Comparison of ENCODE assay signal across 8 mouse cellular contexts in genomic region chr16:94269635-94270034, GRCm38 (mm10). TPM values are rescaled to one million over a fixed set of nuclear protein-coding genes. Genes with fewer than 3 reads are reported as not detected.
DNase-seq lines count a peak whose midpoint lies in the region; ATAC-seq lines count a peak whose summit lies in the region.

No protein-coding gene starts in this region.

- peak overlapping the region; percentile 31; the same call in 1 of the 2 replicates for H3K9ac ChIP-seq in intestine, embryonic 15.5 days

- peak overlapping the region; percentile 49 for H3K4me2 ChIP-seq in intestine, embryonic 15.5 days (replicated peaks)

- intact Hi-C loops in left cerebral cortex, postnatal 10 days (cut with DNase I), result loop anchor here (5.0 kb wide), 1 partner anchor 43 kb away; the partner anchor contains the start of gene Hlcs

- no peaks in the 10 kb centered on the region for H3K27me3 ChIP-seq in intestine, embryonic 15.5 days (replicated peaks)

- 4% methylated on average over 9 of the region's 9 CpGs for WGBS in intestine, embryonic 15.5 days

- peak; percentile 57 for ATAC-seq in intestine, embryonic 15.5 days

- no peak overlapping the region for H3K4me3 ChIP-seq in intestine, embryonic 15.5 days (replicated peaks)

- DNase-seq in adrenal gland, postnatal 10 days, result peak; percentile 93
- peak; percentile 86 for DNase-seq in embryo, embryonic 9.5 days (ENCODE audit: extremely low spot score)
- DNase-seq in gastrocnemius, postnatal 4 days (ENCODE audit: low spot score in 2 of 2), result peak; percentile 79 to 90
- DNase-seq in left cerebral cortex, postnatal 10 days (ENCODE audit: extremely low spot score in 1 of 2, low spot score in 2 of 2), result peak; percentile 82 to 91
- DNase-seq in mesoderm, embryonic 11.5 days (ENCODE audit: low read depth, low spot score), result peak; percentile 91
- DNase-seq in right cerebral cortex, postnatal 25 days, result peak; percentile 85
- peak; percentile 79 for DNase-seq in yolk sac, embryonic 10.5 days (ENCODE audit: low spot score)

- H3K4me1 ChIP-seq in intestine, embryonic 15.5 days (replicated peaks), result 0 out of 2 replicates have a peak, but pooled peaks cover 3% of the 10 kb centered on the region

- no peaks in the 10 kb centered on the region for H3K9me3 ChIP-seq in intestine, embryonic 15.5 days

- H3K36me3 ChIP-seq in intestine, embryonic 15.5 days, result peaks cover 3% of the 10 kb centered on the region; the same call in 1 of the 2 replicates

- no peak overlapping the region for H3K27ac ChIP-seq in intestine, embryonic 15.5 days

RNA-seq across cellular contexts. Expression of gene Hlcs, which starts 43.7 kb away (rescaled TPM):
- total RNA-seq in adrenal gland, postnatal 10 days (2021), result 10 to 100 TPM; 11.9 to 13.5 TPM
- total RNA-seq in gastrocnemius, postnatal 4 days (2021), result 10 to 100 TPM; 10.4 to 12.0 TPM
- polyA plus RNA-seq in intestine, embryonic 15.5 days (2015; fragmentation: Nextera tagmentation; extraction: Ambion mirVana), result 7.7 and 8.3 TPM in 2 replicates
- total RNA-seq in left cerebral cortex, postnatal 10 days (2021), result 10 to 100 TPM; 12.4 to 13.1 TPM

RNA-seq across cellular contexts. Expression of gene Ripply3, which starts 58.6 kb away (rescaled TPM):
- 1 to 10 TPM; 3.8 to 4.0 TPM for total RNA-seq in adrenal gland, postnatal 10 days (2021)
- total RNA-seq in gastrocnemius, postnatal 4 days (2021), result 1 to 10 TPM; 4.7 to 6.6 TPM
- polyA plus RNA-seq in intestine, embryonic 15.5 days (2015; fragmentation: Nextera tagmentation; extraction: Ambion mirVana), result 4.4 and 4.7 TPM in 2 replicates
- total RNA-seq in left cerebral cortex, postnatal 10 days (2021), result under 1 TPM in 1 of 2 experiments, not detected in 1; 0.43 TPM
